Comparison of ENCODE assay signal across 15 mouse cellular contexts in genomic region chr8:61713195-61713990, GRCm38 (mm10).
DNase-seq lines count a peak whose midpoint lies in the region; ATAC-seq lines count a peak whose summit lies in the region.
"Had no signal": no experiment of that assay in that cellular context is flagged by ENCODE, and none has a peak within 500 bp of the region (broad histone marks: within the 10 kb centered on the region; RNA-seq: fewer than 3 reads in every experiment).

No protein-coding gene starts in this region.

- H3K36me3 ChIP-seq in heart, embryonic 14.5 days (ENCODE audit: control insufficient read depth, insufficient read depth, low read length), result peaks cover 62% of the 10 kb centered on the region
- H3K36me3 ChIP-seq in lung, embryonic 16.5 days (ENCODE audit: control insufficient read depth, insufficient read depth, low read length), result no peaks in the 10 kb centered on the region
- no peaks in the 10 kb centered on the region for H3K36me3 ChIP-seq in intestine, embryonic 14.5 days (ENCODE audit: control insufficient read depth, insufficient read depth, low read length)
- H3K36me3 ChIP-seq in stomach, embryonic 15.5 days, result peaks cover 4% of the 10 kb centered on the region; the same call in 1 of the 2 replicates
- H3K36me3 ChIP-seq in forebrain, embryonic 15.5 days, result no peaks in the 10 kb centered on the region
- peaks cover 7% of the 10 kb centered on the region for H3K36me3 ChIP-seq in kidney, embryonic 15.5 days

- ATAC-seq in heart, embryonic 14.5 days (ENCODE audit: insufficient number of reproducible peaks, insufficient read depth, low FRiP score, low read depth), result no peak
- peak; percentile 76 for ATAC-seq in lung, embryonic 16.5 days (ENCODE audit: low read depth)
- ATAC-seq in intestine, embryonic 14.5 days (replicated peaks; ENCODE audit: low FRiP score, low TSS enrichment, low read depth), result 0 out of 2 replicates have a peak, but pooled peaks have one; percentile 18
- peak; percentile 71; the same call in 1 of the 2 replicates for ATAC-seq in stomach, embryonic 15.5 days (ENCODE audit: insufficient read depth, low FRiP score, low read depth)
- ATAC-seq in forebrain, embryonic 15.5 days (replicated peaks), result no peak
- ATAC-seq in kidney, embryonic 15.5 days (replicated peaks; ENCODE audit: low FRiP score), result no peak

- H3K4me1 ChIP-seq in heart, embryonic 14.5 days (ENCODE audit: control insufficient read depth in 2 of 2, insufficient read depth in 2 of 2, low read length in 2 of 2), result peaks cover 24 to 46% of the 10 kb centered on the region in 2 experiments
- peaks cover 12% of the 10 kb centered on the region for H3K4me1 ChIP-seq in lung, embryonic 16.5 days (replicated peaks; ENCODE audit: control insufficient read depth, insufficient read depth, low read length)
- peaks cover 9% of the 10 kb centered on the region for H3K4me1 ChIP-seq in intestine, embryonic 14.5 days (replicated peaks; ENCODE audit: control insufficient read depth, insufficient read depth, low read length)
- H3K4me1 ChIP-seq in stomach, embryonic 15.5 days, result peaks cover 5% of the 10 kb centered on the region; the same call in 1 of the 2 replicates
- no peaks in the 10 kb centered on the region for H3K4me1 ChIP-seq in forebrain, embryonic 15.5 days
- peaks cover 12% of the 10 kb centered on the region; the same call in 1 of the 2 replicates for H3K4me1 ChIP-seq in kidney, embryonic 15.5 days
- H3K4me1 ChIP-seq: embryonic facial prominence, embryonic 15.5 days had no signal

- peak overlapping the region; percentile 12 to 65; a peak in 3 of 4 replicates for H3K27ac ChIP-seq in heart, embryonic 14.5 days (replicated peaks in 1 of 2; ENCODE audit: control insufficient read depth in 1 of 2, insufficient read depth in 1 of 2, low read depth in 2 of 2, low read length in 2 of 2)
- H3K27ac ChIP-seq in lung, embryonic 16.5 days (ENCODE audit: low read length), result peak overlapping the region; percentile 60
- H3K27ac ChIP-seq in intestine, embryonic 14.5 days (ENCODE audit: low read depth), result peak overlapping the region; percentile 60
- H3K27ac ChIP-seq in stomach, embryonic 15.5 days, result peak overlapping the region; percentile 78
- H3K27ac ChIP-seq in forebrain, embryonic 15.5 days (replicated peaks), result no peak overlapping the region
- H3K27ac ChIP-seq in kidney, embryonic 15.5 days, result no peak overlapping the region
- H3K27ac ChIP-seq: embryonic facial prominence, embryonic 15.5 days; hindbrain, embryonic 14.5 days; layer of hippocampus, adult 2 months; limb, embryonic 13.5 days had no signal

- no peak for DNase-seq in heart, postnatal 25 days (ENCODE audit: low spot score)
- DNase-seq in lung, postnatal 14 days, result no peak
- no peak for DNase-seq in intestine, embryonic 14.5 days (ENCODE audit: low spot score)
- DNase-seq: cerebellum, adult 2 months; kidney, adult 8-10 months; midbrain, embryonic 14.5 days had no signal

- H3K27me3 ChIP-seq in heart, embryonic 14.5 days (ENCODE audit: control insufficient read depth, insufficient read depth, low read length), result no peaks in the 10 kb centered on the region
- H3K27me3 ChIP-seq in lung, embryonic 16.5 days (ENCODE audit: control insufficient read depth, insufficient read depth, low read depth, low read length), result no peaks in the 10 kb centered on the region
- no peaks in the 10 kb centered on the region for H3K27me3 ChIP-seq in intestine, embryonic 14.5 days (replicated peaks; ENCODE audit: control insufficient read depth, insufficient read depth, low read length)
- no peaks in the 10 kb centered on the region for H3K27me3 ChIP-seq in stomach, embryonic 15.5 days (replicated peaks)
- no peaks in the 10 kb centered on the region for H3K27me3 ChIP-seq in forebrain, embryonic 15.5 days
- H3K27me3 ChIP-seq in kidney, embryonic 15.5 days, result no peaks in the 10 kb centered on the region
- H3K27me3 ChIP-seq: embryonic facial prominence, embryonic 15.5 days had no signal

- no peak overlapping the region for H3K4me2 ChIP-seq in heart, embryonic 14.5 days (ENCODE audit: low read length)
- peak overlapping the region; percentile 41 for H3K4me2 ChIP-seq in lung, embryonic 16.5 days (ENCODE audit: low read depth, low read length)
- no peak overlapping the region for H3K4me2 ChIP-seq in intestine, embryonic 14.5 days (ENCODE audit: low read length)
- no peak overlapping the region for H3K4me2 ChIP-seq in stomach, embryonic 15.5 days
- H3K4me2 ChIP-seq in forebrain, embryonic 15.5 days (replicated peaks), result no peak overlapping the region
- H3K4me2 ChIP-seq in kidney, embryonic 15.5 days, result no peak overlapping the region
- H3K4me2 ChIP-seq: embryonic facial prominence, embryonic 15.5 days; hindbrain, embryonic 14.5 days; limb, embryonic 13.5 days had no signal

- 60% methylated on average over 16 of the region's 16 CpGs for WGBS in heart, embryonic 14.5 days
- 63% methylated on average over 16 of the region's 16 CpGs for WGBS in lung, embryonic 16.5 days
- WGBS in intestine, embryonic 14.5 days, result 64% methylated on average over 16 of the region's 16 CpGs
- 69% methylated on average over 16 of the region's 16 CpGs for WGBS in stomach, embryonic 15.5 days
- 89% methylated on average over 16 of the region's 16 CpGs for WGBS in forebrain, embryonic 15.5 days
- 89% methylated on average over 16 of the region's 16 CpGs for WGBS in kidney, embryonic 15.5 days

- H3K9me3 ChIP-seq in heart, embryonic 14.5 days (ENCODE audit: control insufficient read depth, low read length), result no peaks in the 10 kb centered on the region
- no peaks in the 10 kb centered on the region for H3K9me3 ChIP-seq in lung, embryonic 16.5 days (ENCODE audit: control insufficient read depth, low read length)
- no peaks in the 10 kb centered on the region for H3K9me3 ChIP-seq in intestine, embryonic 14.5 days (ENCODE audit: control insufficient read depth, low read length)
- no peaks in the 10 kb centered on the region for H3K9me3 ChIP-seq in stomach, embryonic 15.5 days
- H3K9me3 ChIP-seq in forebrain, embryonic 15.5 days, result no peaks in the 10 kb centered on the region
- H3K9me3 ChIP-seq in kidney, embryonic 15.5 days (replicated peaks), result no peaks in the 10 kb centered on the region
- H3K9me3 ChIP-seq: embryonic facial prominence, embryonic 15.5 days had no signal

- H3K4me3 ChIP-seq in heart, embryonic 14.5 days (ENCODE audit: control insufficient read depth in 1 of 2, insufficient read depth in 1 of 2, low read depth in 1 of 2, low read length in 2 of 2), result no peak overlapping the region
- peak overlapping the region; percentile 10; the same call in 1 of the 2 replicates for H3K4me3 ChIP-seq in lung, embryonic 16.5 days (ENCODE audit: low read length)
- no peak overlapping the region for H3K4me3 ChIP-seq in intestine, embryonic 14.5 days (ENCODE audit: low read depth, low read length)
- H3K4me3 ChIP-seq in stomach, embryonic 15.5 days (replicated peaks), result no peak overlapping the region
- no peak overlapping the region for H3K4me3 ChIP-seq in forebrain, embryonic 15.5 days
- no peak overlapping the region for H3K4me3 ChIP-seq in kidney, embryonic 15.5 days (replicated peaks)
- H3K4me3 ChIP-seq: embryonic facial prominence, embryonic 15.5 days; layer of hippocampus, adult 2 months; limb, embryonic 13.5 days had no signal

- no peak overlapping the region for H3K9ac ChIP-seq in heart, embryonic 14.5 days (ENCODE audit: low read length)
- no peak overlapping the region for H3K9ac ChIP-seq in lung, embryonic 16.5 days (ENCODE audit: low read length)
- no peak overlapping the region for H3K9ac ChIP-seq in intestine, embryonic 14.5 days (ENCODE audit: low read length)
- no peak overlapping the region for H3K9ac ChIP-seq in stomach, embryonic 15.5 days
- no peak overlapping the region for H3K9ac ChIP-seq in forebrain, embryonic 15.5 days (replicated peaks)
- no peak overlapping the region for H3K9ac ChIP-seq in kidney, embryonic 15.5 days
- H3K9ac ChIP-seq: embryonic facial prominence, embryonic 15.5 days; hindbrain, embryonic 14.5 days; limb, embryonic 13.5 days had no signal

- intact Hi-C loops in heart, postnatal 25 days (cut with DNase I), result loop anchor here (5.0 kb wide), 1 partner anchor 69 kb away; no protein-coding TSS in a partner anchor

Comparison
In these comparisons a context has a peak if more than half of its experiments do, and no peak if none do; other contexts are left out.
1. ATAC-seq: peak in lung, embryonic 16.5 days (single experiment), intestine, embryonic 14.5 days (single experiment) and stomach, embryonic 15.5 days (single experiment); none in heart, embryonic 14.5 days (single experiment), forebrain, embryonic 15.5 days (single experiment) and kidney, embryonic 15.5 days (single experiment).
2. H3K27ac ChIP-seq: peak in heart, embryonic 14.5 days (2 of 2), lung, embryonic 16.5 days (single experiment), intestine, embryonic 14.5 days (single experiment) and stomach, embryonic 15.5 days (single experiment); none in forebrain, embryonic 15.5 days (single experiment) and kidney, embryonic 15.5 days (single experiment).